Mouse (Mus musculus) cerebellum, postnatal 36 days (tissue): ENCODE results near the gene Zswim5.
"Not testable (repeated sequence)": the region's sequence is repeated elsewhere in the genome, so short reads cannot be mapped to it uniquely, and the experiment has no call there.

Source experiments
- DNase-seq, 2 experiments: peaks; one replicate each; pipeline ENCODE4 v3.0.0; 2021 to 2022; ENCODE audit warnings: mixed read lengths in 2 of 2

Zswim5 gene

DNA sequence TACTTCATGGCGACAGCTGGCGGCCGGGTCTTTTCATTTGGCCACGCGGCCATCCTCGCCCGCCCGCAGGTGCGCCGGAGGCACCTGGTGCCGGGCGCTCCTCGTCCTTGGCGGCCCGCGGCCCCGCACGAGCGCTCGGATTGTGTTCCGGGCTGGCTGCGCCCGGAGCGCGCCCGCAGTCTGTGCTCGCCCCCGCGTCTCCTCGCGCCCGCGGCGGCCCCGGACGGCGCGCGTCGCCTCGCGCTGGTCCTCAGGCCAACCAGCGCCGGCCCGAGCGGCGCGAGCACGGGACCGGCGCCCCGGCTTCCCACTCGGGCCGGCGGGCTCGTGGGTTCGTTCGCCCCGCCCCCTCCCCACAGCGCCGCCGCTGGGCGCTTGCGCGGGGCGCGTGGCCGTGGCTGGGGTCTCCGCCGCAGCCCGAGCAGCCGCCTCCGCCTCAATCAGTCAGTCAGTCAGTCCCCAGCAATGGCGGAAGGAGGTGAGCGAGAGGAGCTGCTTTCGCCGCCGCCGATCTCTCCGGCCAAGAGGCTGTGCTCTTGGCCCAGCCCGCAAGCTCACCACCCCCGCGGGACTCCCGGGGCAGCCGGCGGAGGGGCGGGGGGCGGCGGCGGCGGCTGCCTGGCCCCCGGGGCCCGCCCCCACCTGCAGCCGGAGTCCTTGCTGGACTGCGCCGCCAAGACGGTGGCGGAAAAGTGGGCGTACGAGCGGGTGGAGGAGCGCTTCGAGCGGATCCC lies at the start of gene Zswim5:
Zswim5 (plus strand) TSS at position 382 of the 734 bp plus-strand sequence.
- DNase-seq: peak; percentile 80 to 84

GRCm38 (mm10) chr4:116827819-116828218 lies 49.4 kb upstream of the Zswim5 start:
- DNase-seq: peak in 1 of 2 experiments; percentile 46

DNA sequence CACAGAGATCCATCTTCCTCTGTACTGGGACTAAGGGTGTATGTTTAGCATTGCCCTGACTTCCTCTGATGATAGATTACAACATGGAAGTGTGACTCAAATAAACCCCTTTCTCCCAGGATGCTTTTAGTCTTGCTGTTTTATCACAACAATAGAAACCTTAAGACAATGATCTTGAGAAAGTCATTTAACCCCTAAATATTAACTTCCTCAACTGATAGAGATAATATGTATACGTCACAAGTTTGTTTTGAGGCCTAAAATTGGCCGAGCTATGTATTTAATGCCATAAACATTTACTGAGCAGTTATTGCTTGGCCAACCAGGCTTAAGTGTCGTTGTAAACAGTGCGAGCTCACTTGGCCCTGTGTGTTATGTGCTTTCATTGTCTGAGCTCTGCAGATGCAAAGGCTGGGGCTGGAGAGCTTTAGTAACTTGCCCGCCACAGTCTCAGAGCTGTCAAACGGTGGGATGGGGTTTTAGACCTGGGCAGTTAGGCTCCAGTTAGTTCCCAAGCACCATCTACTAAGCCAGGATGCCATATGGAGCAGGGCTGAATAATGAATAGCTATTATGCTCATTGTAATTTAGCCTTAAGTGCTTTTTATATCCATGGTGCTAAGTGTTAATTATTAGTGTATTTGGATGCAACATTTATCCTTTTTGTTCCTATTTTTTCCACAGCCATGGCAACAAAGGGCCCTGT lies 47.7 kb upstream of the Zswim5 start:
- DNase-seq: no peak

GRCm38 (mm10) chr4:116830070-116830368 lies 47.2 kb upstream of the Zswim5 start:
- DNase-seq: no peak

GRCm38 (mm10) chr4:116838999-116839398 lies 38.2 kb upstream of the Zswim5 start:
- no peak for DNase-seq

DNA sequence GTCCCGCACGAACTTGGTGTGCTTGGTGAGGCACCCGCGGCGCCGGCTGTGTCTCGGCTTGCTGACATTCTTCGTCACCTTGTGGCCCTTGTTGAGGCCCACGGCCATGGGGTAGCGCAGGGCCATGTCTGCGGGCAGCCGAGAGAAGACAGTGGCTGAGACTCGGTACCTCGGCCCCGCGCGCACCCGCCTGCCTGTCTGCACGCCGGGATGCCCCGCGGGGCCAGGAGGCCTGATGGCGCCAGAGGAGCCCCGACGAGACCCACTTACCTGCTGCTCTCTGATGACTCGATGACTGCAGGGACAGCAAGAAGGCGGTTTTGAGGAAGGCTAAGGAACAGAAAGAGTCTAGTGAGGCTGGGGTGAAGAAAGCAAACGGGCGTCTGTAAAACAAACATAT lies 37.1 kb upstream of the Zswim5 start:
- DNase-seq: not testable (repeated sequence)

GRCm38 (mm10) chr4:116840841-116841240 lies 36.3 kb upstream of the Zswim5 start:
- DNase-seq: no peak

DNA sequence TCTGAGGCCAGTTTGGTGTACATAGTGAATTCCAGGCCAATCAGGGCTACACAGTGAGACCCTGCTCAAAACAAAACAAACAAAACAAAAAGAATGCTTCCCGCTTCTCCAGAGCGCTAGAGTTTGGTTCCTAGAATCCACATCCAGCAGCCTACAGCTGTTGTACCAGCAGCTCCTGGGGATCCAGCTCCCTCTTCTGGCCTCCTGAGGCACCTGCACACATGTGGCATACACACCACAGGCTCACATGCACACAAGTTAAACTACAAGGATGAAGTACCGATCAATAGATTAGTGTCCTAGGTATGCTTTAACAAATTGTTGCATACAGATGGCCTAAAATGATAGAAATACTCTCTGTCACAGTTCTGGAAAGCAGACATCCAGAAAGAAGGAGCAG lies 32.9 kb upstream of the Zswim5 start:
- DNase-seq: no peak

GRCm38 (mm10) chr4:116849901-116850300 lies 27.3 kb upstream of the Zswim5 start:
- no peak for DNase-seq

- DNase-seq: no peak
Measured at GRCm38 (mm10) chr4:116854286-116854685, 22.9 kb upstream of the Zswim5 start.

DNA sequence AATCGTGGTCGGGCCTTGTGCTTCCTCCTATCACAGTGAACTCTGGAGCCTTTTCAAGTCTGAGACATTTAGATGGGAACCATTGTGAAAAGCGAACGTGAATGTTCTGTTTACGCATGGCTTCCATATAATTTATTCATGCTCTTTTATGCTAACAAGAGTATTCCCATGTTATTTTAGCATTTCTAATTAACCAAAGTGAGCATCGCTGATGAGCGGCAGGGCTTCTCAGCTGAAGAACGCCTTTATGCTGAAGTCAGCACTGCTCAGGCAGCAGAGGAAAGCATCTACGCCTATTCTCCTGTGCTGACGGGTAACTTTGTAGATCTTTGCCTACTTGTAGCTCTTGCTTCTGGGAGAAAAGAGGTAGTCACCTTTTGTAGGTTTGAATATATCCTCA lies 20.0 kb upstream of the Zswim5 start:
- no peak for DNase-seq

DNA sequence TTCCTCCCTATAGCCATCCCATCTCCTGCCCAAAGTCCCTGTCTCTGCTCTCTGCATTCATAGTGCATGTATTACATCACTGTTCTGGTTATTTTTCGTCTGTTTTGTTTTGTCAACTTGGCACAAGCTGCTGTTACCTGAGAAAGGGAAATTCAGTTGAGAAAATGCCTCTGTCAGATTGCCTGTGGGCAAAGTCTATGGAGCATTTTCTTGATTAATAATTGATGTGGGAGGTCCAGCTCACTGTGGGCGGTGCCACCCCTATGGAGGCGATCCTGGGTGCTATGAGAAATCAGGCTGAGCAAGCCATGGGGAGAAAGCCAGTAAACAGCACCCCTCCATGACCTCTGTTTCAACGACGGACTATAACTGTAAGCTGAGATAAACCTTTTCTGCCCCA lies 17.5 kb upstream of the Zswim5 start:
- DNase-seq: no peak

DNA sequence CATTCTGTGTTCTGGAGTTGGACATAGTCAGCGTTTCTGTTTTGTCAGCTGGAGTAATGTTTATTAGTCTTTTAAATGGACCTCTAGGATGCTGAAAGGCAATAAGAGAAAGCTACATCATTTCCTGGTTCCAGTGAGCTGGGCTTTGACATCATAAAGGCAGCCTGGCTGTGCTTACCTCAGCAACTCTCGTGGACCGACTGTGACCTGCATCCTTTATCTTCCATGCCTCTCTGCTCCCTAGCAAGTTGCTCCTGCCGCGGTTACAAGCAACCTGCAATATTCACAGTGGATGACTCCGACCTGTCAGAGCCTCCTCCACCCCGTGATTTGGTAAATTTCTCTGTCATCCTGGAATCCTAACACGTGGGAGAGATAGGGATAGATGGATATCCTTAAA lies 15.2 kb upstream of the Zswim5 start:
- DNase-seq: no peak

GRCm38 (mm10) chr4:116869898-116870297 lies 7.3 kb upstream of the Zswim5 start:
- DNase-seq: no peak

- DNase-seq: no peak
Measured at GRCm38 (mm10) chr4:116874595-116874994, 2.6 kb upstream of the Zswim5 start.

- peak in 1 of 2 experiments; percentile 42 for DNase-seq
Measured at GRCm38 (mm10) chr4:116876630-116876994, 564 bp upstream of the Zswim5 start.

DNA sequence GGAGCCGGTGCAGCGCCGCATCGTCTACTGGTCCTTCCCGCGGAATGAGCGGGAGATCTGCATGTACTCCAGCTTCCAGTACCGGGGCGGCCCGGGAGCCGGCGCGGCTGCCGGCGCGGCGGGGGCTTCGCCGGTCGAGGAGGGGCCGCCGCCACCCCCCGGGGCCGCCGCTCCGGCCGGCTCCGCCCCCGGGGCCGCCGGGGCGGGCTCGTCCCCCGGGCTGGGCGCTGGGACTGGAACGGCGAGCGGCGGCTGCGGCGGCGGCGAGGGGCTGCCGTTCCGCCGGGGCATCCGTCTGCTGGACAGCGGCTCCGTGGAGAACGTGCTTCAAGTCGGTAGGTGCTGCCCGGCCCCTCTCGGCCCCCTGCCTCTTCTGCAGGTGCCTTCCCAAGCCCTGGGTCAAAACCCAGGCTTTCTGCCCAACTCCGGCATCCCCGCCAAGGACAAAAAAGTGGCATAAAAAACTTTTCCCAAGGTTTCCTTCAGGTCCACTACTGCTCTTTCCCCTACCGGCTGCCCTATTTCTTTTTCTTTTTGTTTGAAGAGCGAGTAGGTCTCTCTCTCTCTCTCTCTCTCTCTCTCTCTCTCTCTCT lies 649 bp downstream of the Zswim5 start:
- peak in 1 of 2 experiments; percentile 39 for DNase-seq

- peak; percentile 6 to 10 for DNase-seq
Measured at GRCm38 (mm10) chr4:116878491-116878890, 1.3 kb downstream of the Zswim5 start.

DNA sequence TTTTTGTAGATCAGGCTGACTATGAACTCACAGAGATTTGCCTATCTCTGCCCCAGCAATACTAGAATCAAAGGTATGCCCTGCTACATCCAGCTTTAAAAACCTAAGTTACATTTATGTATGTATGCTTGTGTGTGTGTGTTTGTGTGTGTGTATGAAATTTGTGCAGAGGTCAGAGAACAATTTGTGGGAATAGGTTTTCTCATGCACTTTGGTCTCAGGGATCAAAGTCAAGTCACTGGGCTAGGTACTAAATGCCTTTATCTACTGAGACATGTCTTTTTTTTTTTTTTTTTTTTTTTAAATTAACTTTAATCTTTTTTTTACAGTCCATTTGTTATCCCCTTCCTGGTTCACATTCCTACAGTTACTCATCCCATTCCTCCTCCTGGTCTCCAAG lies 5.5 kb downstream of the Zswim5 start:
- DNase-seq: no peak

DNA sequence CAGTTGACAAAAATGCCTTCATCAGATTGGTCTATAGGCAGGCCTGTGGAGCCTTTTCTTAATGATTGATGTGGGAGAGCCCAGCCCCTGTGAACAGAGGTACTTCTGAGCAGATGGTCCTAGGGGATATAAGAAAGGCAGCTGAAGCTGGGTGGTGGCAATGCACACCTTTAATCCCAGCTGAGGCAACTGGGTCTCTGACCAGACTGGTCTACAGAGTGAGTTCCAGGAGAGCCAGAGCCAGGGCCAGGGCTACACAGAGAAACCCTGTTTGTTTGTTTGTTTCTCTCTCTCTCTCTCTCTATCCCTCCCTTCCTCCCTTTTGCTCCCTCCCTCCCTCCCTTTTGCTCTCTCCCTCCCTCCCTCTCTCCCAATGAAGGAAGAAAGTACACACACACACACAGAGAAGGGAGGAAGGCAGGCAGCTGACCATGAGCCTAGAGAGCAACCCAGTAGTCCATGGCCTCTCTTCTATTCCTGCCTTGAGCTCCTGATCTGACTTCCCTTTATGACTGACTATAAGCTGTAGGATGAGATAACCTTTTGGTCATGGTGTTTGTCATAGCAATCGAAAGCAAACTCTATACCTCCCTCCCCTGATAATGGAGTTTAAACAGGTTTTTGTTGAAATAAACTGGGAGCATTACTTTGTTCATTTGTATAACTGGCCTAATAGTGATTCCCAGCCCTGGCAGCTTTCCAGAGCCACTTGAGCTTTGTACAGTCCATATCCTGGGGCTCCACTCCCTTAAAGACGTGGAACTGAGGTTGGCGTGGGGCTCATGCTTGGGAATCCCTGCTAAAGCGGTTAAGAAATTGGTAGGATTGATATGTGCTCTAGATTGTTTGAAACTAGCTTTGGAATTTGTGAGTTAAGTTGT lies 17.3 kb downstream of the Zswim5 start:
- DNase-seq: no peak

- DNase-seq: no peak
Measured at GRCm38 (mm10) chr4:116910489-116911181, 33.5 kb downstream of the Zswim5 start.

DNA sequence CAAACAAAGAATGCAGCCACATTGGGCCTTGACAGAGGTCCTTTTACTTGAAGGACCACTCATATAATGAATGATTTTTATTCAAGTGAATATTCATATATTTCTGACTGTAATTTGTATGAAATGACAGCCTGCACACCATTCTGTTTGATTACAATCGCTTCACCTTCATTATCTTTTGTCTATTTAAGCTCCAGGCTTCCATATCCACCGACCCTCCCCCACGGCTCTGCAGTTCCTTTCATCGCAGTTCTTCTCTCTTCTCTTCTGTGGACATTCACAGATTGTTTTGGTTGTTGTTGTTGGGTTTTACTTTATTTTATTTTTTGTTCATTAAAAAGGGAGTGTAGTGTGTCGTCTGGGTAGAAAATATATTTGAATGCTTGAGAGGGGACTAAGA lies 34.0 kb downstream of the Zswim5 start:
- no peak for DNase-seq

DNA sequence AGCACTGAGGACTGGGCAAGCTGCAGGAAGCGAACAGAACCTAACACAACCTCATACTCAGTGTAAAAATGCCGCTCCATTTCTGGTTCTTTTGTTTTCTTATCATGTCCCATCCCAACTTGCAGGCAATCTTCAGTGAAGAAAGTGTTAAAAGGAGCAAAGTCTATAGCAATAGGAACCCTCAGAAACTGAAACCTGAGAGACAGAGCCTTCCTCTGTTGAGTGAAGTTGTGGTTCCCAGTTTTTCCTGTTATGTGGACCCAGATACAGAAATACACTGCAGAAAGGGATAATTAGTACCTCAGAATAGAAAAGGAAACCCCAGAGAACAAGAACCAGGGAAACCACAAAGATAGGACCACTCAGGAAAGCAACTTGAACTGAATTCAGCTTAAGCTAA lies 36.1 kb downstream of the Zswim5 start:
- DNase-seq: no peak
